Mouse (Mus musculus) CH12.LX (cell line): Measurements from ENCODE around the gene Crocc. TPM values are rescaled to one million over a fixed set of nuclear protein-coding genes. Genes with fewer than 3 reads are reported as not detected.

ENCODE experiments used
- DNase-seq: peaks from one replicate; pipeline ENCODE4 v3.0.0-alpha.2; 2013; ENCODE audit errors: extremely low read depth
- H3K27ac ChIP-seq: 2 replicates; pipeline ENCODE4 v1.5.1; 2012; ENCODE audit warnings: low read depth, mild to moderate bottlenecking, control low read depth, moderate library complexity; ENCODE audit not compliant: insufficient read depth
- H3K27me3 ChIP-seq: replicated peaks from 2 replicates; pipeline ENCODE3; 2012; ENCODE audit warnings: inconsistent platforms
- H3K36me3 ChIP-seq, 2 experiments: replicated peaks in 1 of 2; 2 replicates each; pipeline versions ENCODE3 to v1.6.1; 2012; ENCODE audit warnings: inconsistent platforms in 1 of 2, low read length in 1 of 2, mild to moderate bottlenecking in 1 of 2, mixed read lengths in 1 of 2, moderate library complexity in 1 of 2; ENCODE audit not compliant: control insufficient read depth in 1 of 2, insufficient read depth in 1 of 2
- H3K4me1 ChIP-seq, 2 experiments: 2 replicates each; pipeline ENCODE4 v1.6.1; 2012; ENCODE audit warnings: inconsistent platforms in 1 of 2, moderate library complexity in 1 of 2; ENCODE audit not compliant: insufficient read depth in 2 of 2, control insufficient read depth in 1 of 2
- H3K4me2 ChIP-seq: 2 replicates; pipeline ENCODE4 v1.6.1; 2012; ENCODE audit warnings: low read depth, mild to moderate bottlenecking, control low read depth; ENCODE audit not compliant: poor library complexity, insufficient read depth, severe bottlenecking
- H3K4me3 ChIP-seq, 3 experiments: fragments of 150-350 bp in 1 of 3; sonication (generic) in 1 of 3; replicated peaks in 1 of 3; 2 replicates each; pipeline versions ENCODE3 to v1.5.1; 2011 to 2012; ENCODE audit warnings: low read depth in 2 of 3, low read length in 2 of 3, mild to moderate bottlenecking in 2 of 3, moderate library complexity in 2 of 3, control low read depth in 1 of 3, improper control_type of control experiment in 1 of 3, inconsistent platforms in 1 of 3, mixed read lengths in 1 of 3; ENCODE audit not compliant: poor library complexity in 1 of 3
- H3K79me2 ChIP-seq: replicated peaks from 2 replicates; pipeline ENCODE4 v1.6.1; 2012; ENCODE audit warnings: mild to moderate bottlenecking, moderate library complexity; ENCODE audit not compliant: control insufficient read depth, poor library complexity, insufficient read depth, severe bottlenecking; ENCODE audit errors: extremely low read depth
- H3K9ac ChIP-seq: 2 replicates; pipeline ENCODE4 v1.6.1; 2012; ENCODE audit warnings: low read depth, mild to moderate bottlenecking, control low read depth, moderate library complexity; ENCODE audit not compliant: insufficient read depth
- H3K9me3 ChIP-seq: replicated peaks from 2 replicates; pipeline ENCODE3; 2012; ENCODE audit warnings: low read length, inconsistent platforms, mixed read lengths
- BHLHE40 ChIP-seq: IDR thresholded peaks from 2 replicates; pipeline ENCODE4 v1.6.1; 2011; ENCODE audit warnings: mild to moderate bottlenecking, low read depth, low read length, improper control_type of control experiment
- CHD1 ChIP-seq: IDR thresholded peaks from 2 replicates; pipeline ENCODE4 v1.6.1; 2012; ENCODE audit warnings: low read depth, low read length, improper control_type of control experiment, inconsistent platforms
- CTCF ChIP-seq, 2 experiments: IDR thresholded peaks in 1 of 2; conservative IDR thresholded peaks in 1 of 2; 2 replicates each; pipeline ENCODE4 v1.5.1; 2011 to 2012; ENCODE audit warnings: low read depth in 2 of 2, low read length in 2 of 2, improper control_type of control experiment in 1 of 2, inconsistent platforms in 1 of 2, mild to moderate bottlenecking in 1 of 2, moderate library complexity in 1 of 2
- JUN ChIP-seq: IDR thresholded peaks from 2 replicates; pipeline ENCODE4 v1.6.1; 2011; ENCODE audit warnings: low read depth, mild to moderate bottlenecking, low read length, improper control_type of control experiment, moderate library complexity; ENCODE audit not compliant: insufficient read depth
- JUND ChIP-seq: conservative IDR thresholded peaks from 2 replicates; pipeline ENCODE4 v1.6.1; 2011; ENCODE audit warnings: low read depth, low read length, improper control_type of control experiment
- KAT2A ChIP-seq: IDR thresholded peaks from 2 replicates; pipeline ENCODE4 v1.6.1; 2012; ENCODE audit warnings: low read length, improper control_type of control experiment, inconsistent platforms; ENCODE audit not compliant: insufficient replicate concordance
- MEF2A ChIP-seq: IDR thresholded peaks from 2 replicates; pipeline ENCODE4 v1.6.1; 2014; ENCODE audit warnings: low read depth, mild to moderate bottlenecking, inconsistent platforms, low read length, improper control_type of control experiment, borderline replicate concordance
- MXI1 ChIP-seq: IDR thresholded peaks from 2 replicates; pipeline ENCODE4 v1.6.1; 2011; ENCODE audit warnings: mild to moderate bottlenecking, low read depth, low read length, improper control_type of control experiment
- NELFE ChIP-seq: IDR thresholded peaks from 2 replicates; pipeline ENCODE4 v1.6.1; 2011; ENCODE audit warnings: low read depth, low read length, improper control_type of control experiment
- NRF1 ChIP-seq: IDR thresholded peaks from 2 replicates; pipeline ENCODE4 v1.6.1; 2014; ENCODE audit warnings: low read depth, mild to moderate bottlenecking, inconsistent platforms, low read length, improper control_type of control experiment, moderate library complexity
- POLR2AphosphoS2 ChIP-seq: IDR thresholded peaks from 2 replicates; pipeline ENCODE4 v1.6.1; 2011; ENCODE audit warnings: low read depth, low read length, improper control_type of control experiment
- RAD21 ChIP-seq: IDR thresholded peaks from 2 replicates; pipeline ENCODE4 v1.6.1; 2011; ENCODE audit warnings: low read depth, mild to moderate bottlenecking, low read length, improper control_type of control experiment, moderate library complexity
- TBP ChIP-seq: conservative IDR thresholded peaks from 2 replicates; pipeline ENCODE4 v1.6.1; 2011; ENCODE audit warnings: low read depth, low read length, improper control_type of control experiment
- TCF12 ChIP-seq: IDR thresholded peaks from 2 replicates; pipeline ENCODE4 v1.6.1; 2014; ENCODE audit warnings: low read depth, mild to moderate bottlenecking, inconsistent platforms, low read length, improper control_type of control experiment
- UBTF ChIP-seq: IDR thresholded peaks from 2 replicates; pipeline ENCODE4 v1.6.1; 2012; ENCODE audit warnings: low read depth, mild to moderate bottlenecking, inconsistent platforms, low read length, improper control_type of control experiment, moderate library complexity
- dilution Hi-C: fragments of 300-500 bp; cut with MboI; formaldehyde crosslinking; loops from 2 replicates; pipeline ENCODE4 v1.14.3; 2020; ENCODE audit warnings: low sequenced_read_pairs; ENCODE audit not compliant: extremely low pct_unique_long_range_greater_than_20kb, extremely low pct_ligation_motif_present
- in situ Hi-C: fragments of 300-500 bp; cut with MboI; formaldehyde crosslinking; loops from 3 replicates; pipeline ENCODE4 v1.14.3; 2019; ENCODE audit warnings: low sequenced_read_pairs, low pct_ligation_motif_present, low pct_unique_long_range_greater_than_20kb, mixed read lengths
- polyA plus RNA-seq: library from polyadenylated mRNA; unstranded; fragments of >175 nt; gene quantifications from 2 replicates; pipeline ENCODE4 v1.2.1, GENCODE M21; 2012; ENCODE audit warnings: low read depth; ENCODE audit not compliant: insufficient read length
- total RNA-seq, 2 experiments: library from RNA; depleted of rRNA; stranded (reverse); fragments of 300-350 nt in 1 of 2; fragments of >200 nt in 1 of 2; gene quantifications; 2 replicates each; pipeline ENCODE4 v1.2.3; 2012 to 2014

Gene Crocc
- total and polyA plus RNA-seq, 3 experiments, result 3.5 to 8.3 (median 4.8) TPM

DNA sequence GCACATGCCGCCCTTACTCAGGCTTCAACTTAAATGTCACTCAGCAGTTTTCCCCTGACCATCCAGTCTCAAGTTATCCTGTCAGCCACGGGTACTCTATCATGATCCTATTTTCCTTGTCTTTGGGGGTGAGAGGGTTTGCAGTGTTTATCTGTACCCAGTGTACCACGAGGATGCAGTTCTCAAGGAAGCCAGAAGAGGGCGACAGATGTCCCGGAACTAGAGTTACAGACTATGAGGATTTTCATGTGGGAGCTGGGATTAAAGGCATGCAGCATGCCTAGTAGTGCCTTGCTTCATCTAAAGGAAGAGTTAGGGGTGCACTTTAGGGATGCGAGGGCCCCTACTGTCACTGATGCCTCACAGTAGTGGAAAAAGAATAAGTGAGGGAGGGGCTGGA is 41.5 kb upstream of the Crocc start (continued):
- TF ChIP-seq MEF2A, result no peak
- TF ChIP-seq JUN, result no peak
- TF ChIP-seq, all 38 proteins: peak for 3

DNA sequence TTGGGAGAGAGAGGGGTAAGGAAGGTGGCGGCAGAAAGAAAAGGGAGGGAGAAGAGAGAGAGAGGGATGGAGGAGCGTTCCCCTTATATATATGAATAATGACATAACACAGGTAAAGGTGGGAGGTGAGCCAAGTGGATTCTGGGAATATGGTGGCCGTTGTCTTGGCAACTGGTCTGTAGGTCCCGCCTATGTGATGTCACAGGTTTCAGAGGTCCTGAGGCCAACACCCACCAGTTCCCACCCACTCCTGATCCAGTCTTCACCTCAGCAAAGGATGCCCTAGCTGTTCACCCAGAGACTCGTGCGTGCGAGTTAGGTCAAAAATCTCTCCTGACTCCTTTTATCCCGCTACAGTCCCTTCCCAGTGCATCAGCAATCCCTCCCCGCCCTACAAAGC is 40.9 kb upstream of the Crocc start:
- Histone ChIP-seq H3K27me3 (no peaks in the 10 kb centered on the region), H3K79me2 (no peaks in the 10 kb centered on the region), H3K4me2 (no peak overlapping the region), H3K4me3 (no peak overlapping the region), H3K4me1 (no peaks in the 10 kb centered on the region), H3K36me3 (peaks cover 0 to 2% of the 10 kb centered on the region in 2 experiments), H3K9me3 (no peaks in the 10 kb centered on the region), H3K9ac (no peak overlapping the region), H3K27ac (no peak overlapping the region)
- no peak for DNase-seq
- TF ChIP-seq CHD1 (no peak), TBP (no peak), UBTF (no peak), KAT2A (no peak), MXI1 (no peak), POLR2AphosphoS2 (no peak), TCF12 (no peak)
- in situ Hi-C loops, result no loop called here
- dilution Hi-C loops, result no loop called here

DNA sequence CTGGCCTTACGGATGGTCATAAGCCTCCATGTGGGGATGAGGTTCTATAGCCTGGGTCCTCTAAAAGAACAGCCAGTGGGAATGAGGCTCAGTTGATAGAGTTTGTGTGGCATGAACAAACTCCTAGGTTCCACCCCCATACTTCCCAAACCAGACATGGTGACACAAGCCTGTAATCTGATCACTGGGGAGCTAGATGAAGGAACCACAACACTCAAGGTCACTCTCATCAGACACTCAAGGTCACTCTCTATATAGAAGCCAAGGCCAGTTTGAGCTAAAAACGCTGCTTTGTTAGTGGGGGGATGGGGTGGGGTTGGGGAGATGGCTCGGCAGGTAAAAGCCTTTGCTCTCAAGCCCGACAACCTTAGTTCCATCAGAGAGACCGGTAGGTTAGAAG is 39.6 kb upstream of the Crocc start:
- H3K36me3 ChIP-seq, result peaks cover 0 to 2% of the 10 kb centered on the region in 2 experiments
- H3K27ac ChIP-seq, result no peak overlapping the region
- no peaks in the 10 kb centered on the region for H3K4me1 ChIP-seq
- dilution Hi-C loops, result no loop called here
- in situ Hi-C loops, result no loop called here
- TF ChIP-seq RAD21, result no peak
- no peak for TF ChIP-seq POLR2AphosphoS2
- no peak for TF ChIP-seq NELFE
- TF ChIP-seq NRF1, result no peak
- TF ChIP-seq MEF2A, result no peak
- no peak for TF ChIP-seq CTCF (conservative IDR thresholded peaks at IDR 0.05 in 1 of 2, IDR thresholded peaks at IDR 0.05 in 1 of 2; ENCODE audit: low read depth in 2 of 2, low read length in 2 of 2)
- no peak for TF ChIP-seq BHLHE40
- TF ChIP-seq JUND, result no peak
- H3K9ac ChIP-seq, result no peak overlapping the region
- no peak for DNase-seq
- no peak overlapping the region for H3K4me2 ChIP-seq
- H3K4me3 ChIP-seq, result no peak overlapping the region
- no peaks in the 10 kb centered on the region for H3K79me2 ChIP-seq
- H3K9me3 ChIP-seq, result no peaks in the 10 kb centered on the region
- no peaks in the 10 kb centered on the region for H3K27me3 ChIP-seq
